Mouse (Mus musculus): Measurements from ENCODE around the gene Tbcb. TPM values are rescaled to one million over a fixed set of nuclear protein-coding genes. Genes with fewer than 3 reads are reported as not detected.

Gene Tbcb
- polyA plus RNA-seq, 1 experiment, result 83.5 TPM

GRCm38 (mm10) chr7:30231328-30231668 lies 774 bp downstream of the Tbcb start:
- Histone ChIP-seq H3K27ac (ENCODE audit: insufficient read depth, low read length) (no peak overlapping the region), H3K4me1 (ENCODE audit: control insufficient read depth, insufficient read depth, low read length) (no peaks in the 10 kb centered on the region; the same call in 1 of the 2 replicates), H3K4me3 (ENCODE audit: insufficient read depth, low read length) (peak overlapping the region; percentile 68)
- no peak for TF ChIP-seq CTCF (IDR thresholded peaks at IDR 0.05; ENCODE audit: borderline replicate concordance, insufficient read depth, low read length)
- TF ChIP-seq POLR2A (IDR thresholded peaks at IDR 0.05; ENCODE audit: low read depth, low read length), result no peak

GRCm38 (mm10) chr7:30224206-30224605 lies 7.9 kb downstream of the Tbcb start:
- H3K4me3 ChIP-seq (ENCODE audit: insufficient read depth, low read length), result no peak overlapping the region
- no peak for TF ChIP-seq CTCF (IDR thresholded peaks at IDR 0.05; ENCODE audit: borderline replicate concordance, insufficient read depth, low read length)
- TF ChIP-seq POLR2A (IDR thresholded peaks at IDR 0.05; ENCODE audit: low read depth, low read length), result no peak

GRCm38 (mm10) chr7:30222205-30222604 lies 9.9 kb downstream of the Tbcb start:
- H3K4me1 ChIP-seq (ENCODE audit: control insufficient read depth, insufficient read depth, low read length), result no peaks in the 10 kb centered on the region
- no peak overlapping the region for H3K27ac ChIP-seq (ENCODE audit: insufficient read depth, low read length)
- no peak overlapping the region for H3K4me3 ChIP-seq (ENCODE audit: insufficient read depth, low read length)
- TF ChIP-seq CTCF (IDR thresholded peaks at IDR 0.05; ENCODE audit: borderline replicate concordance, insufficient read depth, low read length) (no peak), POLR2A (IDR thresholded peaks at IDR 0.05; ENCODE audit: low read depth, low read length) (no peak)

More at GRCm38 (mm10) chr7:30224206-30224605, 7.9 kb downstream of the Tbcb start:
- Histone ChIP-seq H3K4me1 (ENCODE audit: control insufficient read depth, insufficient read depth, low read length) (no peaks in the 10 kb centered on the region), H3K27ac (ENCODE audit: insufficient read depth, low read length) (no peak overlapping the region)

GRCm38 (mm10) chr7:30221433-30221832 lies 10.6 kb downstream of the Tbcb start:
- H3K4me1 ChIP-seq (ENCODE audit: control insufficient read depth, insufficient read depth, low read length), result no peaks in the 10 kb centered on the region
- no peak overlapping the region for H3K4me3 ChIP-seq (ENCODE audit: insufficient read depth, low read length)
- TF ChIP-seq CTCF (IDR thresholded peaks at IDR 0.05; ENCODE audit: borderline replicate concordance, insufficient read depth, low read length) (no peak), POLR2A (IDR thresholded peaks at IDR 0.05; ENCODE audit: low read depth, low read length) (no peak)

GRCm38 (mm10) chr7:30220008-30220356 lies 12.1 kb downstream of the Tbcb start:
- H3K4me1 ChIP-seq (ENCODE audit: control insufficient read depth, insufficient read depth, low read length), result no peaks in the 10 kb centered on the region
- no peak overlapping the region for H3K27ac ChIP-seq (ENCODE audit: insufficient read depth, low read length)
- TF ChIP-seq CTCF (IDR thresholded peaks at IDR 0.05; ENCODE audit: borderline replicate concordance, insufficient read depth, low read length) (no peak), POLR2A (IDR thresholded peaks at IDR 0.05; ENCODE audit: low read depth, low read length) (no peak)
- no peak overlapping the region; the same call in 1 of the 2 replicates for H3K4me3 ChIP-seq (ENCODE audit: insufficient read depth, low read length)

More at GRCm38 (mm10) chr7:30221433-30221832, 10.6 kb downstream of the Tbcb start:
- H3K27ac ChIP-seq (ENCODE audit: insufficient read depth, low read length), result no peak overlapping the region

- Histone ChIP-seq H3K27ac (ENCODE audit: insufficient read depth, low read length) (no peak overlapping the region), H3K4me3 (ENCODE audit: insufficient read depth, low read length) (peak overlapping the region; percentile 1), H3K4me1 (ENCODE audit: control insufficient read depth, insufficient read depth, low read length) (no peaks in the 10 kb centered on the region)
- TF ChIP-seq CTCF (IDR thresholded peaks at IDR 0.05; ENCODE audit: borderline replicate concordance, insufficient read depth, low read length), result no peak
- peak; percentile 64; the same call in 1 of the 2 replicates for TF ChIP-seq POLR2A (IDR thresholded peaks at IDR 0.05; ENCODE audit: low read depth, low read length)
These were observed 12.6 kb downstream of the Tbcb start for GRCm38 (mm10) chr7:30219293-30220007.

GRCm38 (mm10) chr7:30217277-30217676 lies 14.8 kb downstream of the Tbcb start:
- Histone ChIP-seq H3K27ac (ENCODE audit: insufficient read depth, low read length) (no peak overlapping the region), H3K4me1 (ENCODE audit: control insufficient read depth, insufficient read depth, low read length) (no peaks in the 10 kb centered on the region), H3K4me3 (ENCODE audit: insufficient read depth, low read length) (no peak overlapping the region)
- TF ChIP-seq POLR2A (IDR thresholded peaks at IDR 0.05; ENCODE audit: low read depth, low read length) (no peak), CTCF (IDR thresholded peaks at IDR 0.05; ENCODE audit: borderline replicate concordance, insufficient read depth, low read length) (no peak)

GRCm38 (mm10) chr7:30216723-30217151 lies 15.3 kb downstream of the Tbcb start:
- Histone ChIP-seq H3K4me3 (ENCODE audit: insufficient read depth, low read length) (no peak overlapping the region), H3K27ac (ENCODE audit: insufficient read depth, low read length) (no peak overlapping the region), H3K4me1 (ENCODE audit: control insufficient read depth, insufficient read depth, low read length) (no peaks in the 10 kb centered on the region)
- TF ChIP-seq POLR2A (IDR thresholded peaks at IDR 0.05; ENCODE audit: low read depth, low read length) (0 out of 2 replicates have a peak, but pooled peaks have one; percentile 34), CTCF (IDR thresholded peaks at IDR 0.05; ENCODE audit: borderline replicate concordance, insufficient read depth, low read length) (peak; percentile 98)

- Histone ChIP-seq H3K4me3 (ENCODE audit: insufficient read depth, low read length) (no peak overlapping the region), H3K27ac (ENCODE audit: insufficient read depth, low read length) (no peak overlapping the region), H3K4me1 (ENCODE audit: control insufficient read depth, insufficient read depth, low read length) (no peaks in the 10 kb centered on the region)
- TF ChIP-seq CTCF (IDR thresholded peaks at IDR 0.05; ENCODE audit: borderline replicate concordance, insufficient read depth, low read length) (no peak), POLR2A (IDR thresholded peaks at IDR 0.05; ENCODE audit: low read depth, low read length) (no peak)
These were observed 16.2 kb downstream of the Tbcb start for GRCm38 (mm10) chr7:30215875-30216274.

GRCm38 (mm10) chr7:30213881-30214280 lies 18.2 kb downstream of the Tbcb start:
- H3K4me1 ChIP-seq (ENCODE audit: control insufficient read depth, insufficient read depth, low read length), result no peaks in the 10 kb centered on the region
- no peak overlapping the region for H3K27ac ChIP-seq (ENCODE audit: insufficient read depth, low read length)
- no peak for TF ChIP-seq POLR2A (IDR thresholded peaks at IDR 0.05; ENCODE audit: low read depth, low read length)
- TF ChIP-seq CTCF (IDR thresholded peaks at IDR 0.05; ENCODE audit: borderline replicate concordance, insufficient read depth, low read length), result no peak
- no peak overlapping the region for H3K4me3 ChIP-seq (ENCODE audit: insufficient read depth, low read length)
